Mouse (Mus musculus) embryonic facial prominence, embryonic 12.5 days (tissue): Measurements from ENCODE around the gene Prrx2. TPM values are rescaled to one million over a fixed set of nuclear protein-coding genes. Genes with fewer than 3 reads are reported as not detected.
A peak's percentile ranks its signal among the peaks of the same experiment; 100 is the strongest.
"Not testable (repeated sequence)": the region's sequence is repeated elsewhere in the genome, so short reads cannot be mapped to it uniquely, and the experiment has no call there.

Experiments
- ATAC-seq: fragments of 200-750 bp; cut with Nextera tagmentation; 2 replicates; pipeline ENCODE4 v1.8.0; 2017; ENCODE audit not compliant: insufficient number of reproducible peaks, insufficient read depth, low FRiP score, low TSS enrichment
- H3K27ac ChIP-seq: fragments of 300-500 bp; sonication (generic); 2 replicates; pipeline ENCODE4 v1.5.1; 2016; ENCODE audit warnings: mild to moderate bottlenecking
- H3K27me3 ChIP-seq: fragments of 300-500 bp; sonication (generic); 2 replicates; pipeline ENCODE4 v1.6.1; 2016; ENCODE audit warnings: mild to moderate bottlenecking, moderate library complexity
- H3K36me3 ChIP-seq: fragments of 300-500 bp; sonication (generic); 2 replicates; pipeline ENCODE4 v1.6.1; 2016; ENCODE audit warnings: mild to moderate bottlenecking
- H3K4me1 ChIP-seq: fragments of 300-500 bp; sonication (generic); 2 replicates; pipeline ENCODE4 v1.6.1; 2016
- H3K4me2 ChIP-seq: fragments of 300-500 bp; sonication (generic); replicated peaks from 2 replicates; pipeline ENCODE4 v1.6.1; 2016; ENCODE audit warnings: mild to moderate bottlenecking, moderate library complexity
- H3K4me3 ChIP-seq: fragments of 300-500 bp; sonication (generic); 2 replicates; pipeline ENCODE4 v1.5.1; 2016; ENCODE audit warnings: mild to moderate bottlenecking
- H3K9ac ChIP-seq: fragments of 300-500 bp; sonication (generic); 2 replicates; pipeline ENCODE4 v1.6.1; 2016; ENCODE audit warnings: mild to moderate bottlenecking, moderate library complexity
- H3K9me3 ChIP-seq: fragments of 300-500 bp; sonication (generic); 2 replicates; pipeline ENCODE4 v1.6.1; 2016; ENCODE audit warnings: mild to moderate bottlenecking, moderate library complexity
- WGBS: fragments of 180-500 bp; shearing (Covaris S2); methylation state at CpG from one replicate; pipeline ENCODE4 v1.1.7; 2016; 5-methylcytosine and 5-hydroxymethylcytosine counted together
- polyA plus RNA-seq: library from polyadenylated mRNA; unstranded; fragments of >200 nt; fragmentation: Nextera tagmentation; extraction: Ambion mirVana; gene quantifications from 2 replicates; pipeline ENCODE4 v1.2.1, GENCODE M21; 2016

The Prrx2 gene
- polyA plus RNA-seq, 1 experiment from 2014 or later: 121 TPM

DNA sequence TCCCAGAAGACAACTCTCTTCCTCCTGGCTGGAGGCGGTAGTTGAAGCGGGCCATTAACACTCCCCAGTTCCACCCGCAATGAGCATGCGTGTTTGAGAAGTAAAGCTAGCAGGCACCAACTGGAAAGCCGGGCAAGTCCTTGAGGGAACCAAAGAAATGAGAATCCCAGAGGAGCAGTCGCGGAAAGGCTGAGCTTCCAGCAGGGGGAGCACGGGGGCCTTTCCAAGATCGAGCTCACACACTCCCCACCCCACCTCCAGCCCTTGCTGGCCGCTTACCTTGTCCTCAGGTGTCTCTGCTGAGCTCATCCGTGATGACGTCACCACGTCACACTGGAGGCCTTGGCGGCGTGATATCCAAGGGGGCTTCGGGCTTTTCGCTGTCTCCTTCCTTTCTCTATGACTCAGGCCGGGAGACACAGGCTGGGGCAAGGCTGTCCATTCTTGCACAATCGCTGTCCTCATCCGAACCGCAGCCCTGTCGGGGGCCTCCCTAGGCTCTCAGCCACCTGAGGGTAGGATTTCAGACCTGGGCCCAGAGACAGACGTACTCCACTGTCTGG, 94.8 kb downstream of the Prrx2 start, which contains the start of gene Ptges:
Ptges (minus strand) TSS at position 381 of the 563 bp plus-strand sequence.
- H3K27ac ChIP-seq: peak within 1 kb of the TSS; percentile 47; the same call in 1 of the 2 replicates
- H3K27me3 ChIP-seq: no peaks in the 10 kb centered on the region
- peak within 1 kb of the TSS; percentile 19 for H3K4me3 ChIP-seq
- H3K36me3 ChIP-seq: no peaks in the 10 kb centered on the region
- no peaks in the 10 kb centered on the region for H3K9me3 ChIP-seq
- peaks cover 20% of the 10 kb centered on the region for H3K4me1 ChIP-seq
- H3K9ac ChIP-seq: peak within 1 kb of the TSS; percentile 46
- 2% methylated on average over 23 of the region's 23 CpGs for WGBS
- peak within 1 kb of the TSS; percentile 55 for H3K4me2 ChIP-seq
- ATAC-seq: 0 out of 2 replicates have a peak, but pooled peaks have one; percentile 23

DNA sequence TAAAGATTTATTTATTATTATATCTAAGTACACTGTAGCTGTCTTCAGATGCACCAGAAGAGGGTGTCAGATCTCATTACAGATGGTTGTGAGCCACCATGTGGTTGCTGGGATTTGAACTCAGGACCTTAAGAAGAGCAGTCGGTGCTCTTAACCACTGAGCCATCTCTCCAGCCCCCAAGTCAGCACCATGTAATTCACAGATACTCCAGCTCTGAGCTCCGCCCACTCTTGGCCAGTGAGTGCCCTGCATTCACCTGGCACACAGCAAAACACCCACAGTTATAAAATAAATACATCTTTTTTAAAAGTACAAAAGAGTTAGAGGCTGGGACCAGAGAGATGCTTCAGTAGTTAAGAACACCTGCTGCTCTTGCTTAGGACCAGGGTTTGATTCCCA, 96.1 kb downstream of the Prrx2 start:
- H3K4me3 ChIP-seq, H3K4me2 ChIP-seq, ATAC-seq, H3K27ac ChIP-seq, H3K9me3 ChIP-seq, H3K9ac ChIP-seq, H3K27me3 ChIP-seq, H3K36me3 ChIP-seq: not testable (repeated sequence)
- H3K4me1 ChIP-seq: peaks cover 20% of the 10 kb centered on the region
- WGBS: 83% methylated on average over 2 of the region's 2 CpGs

Other genes starting within 250 kb of the Prrx2 start
- gene Cstad, start 239.9 kb upstream of the Prrx2 start, polyA plus RNA-seq: 0.57 and 1.4 TPM in 2 replicates
- gene 1700001O22Rik, start 31.3 kb upstream of the Prrx2 start, polyA plus RNA-seq: 3.8 and 4.0 TPM in 2 replicates
- 105 and 106 TPM in 2 replicates for gene Ntmt1, start 27.1 kb upstream of the Prrx2 start, polyA plus RNA-seq
- gene Asb6, start 4.6 kb upstream of the Prrx2 start, polyA plus RNA-seq: 40.0 and 41.8 TPM in 2 replicates
- gene Ptges, start 94.9 kb downstream of the Prrx2 start, polyA plus RNA-seq: 11.6 and 12.0 TPM in 2 replicates
- 31.5 and 31.9 TPM in 2 replicates for gene Tor1b, start 118.0 kb downstream of the Prrx2 start, polyA plus RNA-seq
- 82.8 and 83.2 TPM in 2 replicates for gene Tor1a, start 133.0 kb downstream of the Prrx2 start, polyA plus RNA-seq
- 62.0 and 62.1 TPM in 2 replicates for gene BC005624, start 147.2 kb downstream of the Prrx2 start, polyA plus RNA-seq
- 24.5 and 25.3 TPM in 2 replicates for gene Usp20, start 147.3 kb downstream of the Prrx2 start, polyA plus RNA-seq